Mouse (Mus musculus): ENCODE measurements around the gene Duoxa1. TPM values are rescaled to one million over a fixed set of nuclear protein-coding genes. Genes with fewer than 3 reads are reported as not detected.

The Duoxa1 gene
- polyA plus RNA-seq, 2 experiments = not detected

- no peak overlapping the region for H3K4me2 ChIP-seq (ENCODE audit: low read depth)
- H3K9me3 ChIP-seq (ENCODE audit: control insufficient read depth, low read length) = no peaks in the 10 kb centered on the region
- DNase-seq (ENCODE audit: low read depth in 3 of 3, low spot score in 3 of 3) = no peak
- no peak overlapping the region for H3K4me3 ChIP-seq (ENCODE audit: insufficient read depth in 1 of 2, low read depth in 2 of 2, low read length in 2 of 2)
- H3K9ac ChIP-seq (replicated peaks) = no peak overlapping the region
- 62% methylated on average over 3 of the region's 3 CpGs for WGBS (ENCODE audit: insufficient replicate concordance)
- no peak overlapping the region for H3K27ac ChIP-seq
- H3K4me1 ChIP-seq (replicated peaks; ENCODE audit: control insufficient read depth in 2 of 2, insufficient read depth in 2 of 2, low read length in 1 of 2) = no peaks in the 10 kb centered on the region
- no peaks in the 10 kb centered on the region for H3K27me3 ChIP-seq (ENCODE audit: control insufficient read depth, insufficient read depth, low read length)
- H3K36me3 ChIP-seq (replicated peaks; ENCODE audit: control insufficient read depth, insufficient read depth, low read depth) = no peaks in the 10 kb centered on the region; the same call in 1 of the 2 replicates
- TF ChIP-seq EP300 (IDR thresholded peaks at IDR 0.05; ENCODE audit: low read depth) = no peak
- no peak for TF ChIP-seq CTCF (IDR thresholded peaks at IDR 0.05; ENCODE audit: low read depth)
- no peak for ATAC-seq (ENCODE audit: insufficient read depth)
These were observed 42.7 kb upstream of the Duoxa1 start for GRCm38 (mm10) chr2:122356187-122356586.

GRCm38 (mm10) chr2:122355389-122355788 lies 41.9 kb upstream of the Duoxa1 start:
- DNase-seq (ENCODE audit: low read depth in 3 of 3, low spot score in 3 of 3) (no peak), ATAC-seq (ENCODE audit: insufficient read depth) (no peak)
- TF ChIP-seq EP300 (IDR thresholded peaks at IDR 0.05; ENCODE audit: low read depth) = no peak
- no peak for TF ChIP-seq CTCF (IDR thresholded peaks at IDR 0.05; ENCODE audit: low read depth)
- H3K4me1 ChIP-seq (replicated peaks; ENCODE audit: control insufficient read depth in 2 of 2, insufficient read depth in 2 of 2, low read length in 1 of 2) = no peaks in the 10 kb centered on the region; a peak in 1 of 4 replicates
- no peak overlapping the region for H3K9ac ChIP-seq (replicated peaks)
- H3K27ac ChIP-seq = no peak overlapping the region
- H3K27me3 ChIP-seq (ENCODE audit: control insufficient read depth, insufficient read depth, low read length) = no peaks in the 10 kb centered on the region
- no peak overlapping the region for H3K4me2 ChIP-seq (ENCODE audit: low read depth)
- H3K36me3 ChIP-seq (replicated peaks; ENCODE audit: control insufficient read depth, insufficient read depth, low read depth) = no peaks in the 10 kb centered on the region; the same call in 1 of the 2 replicates
- 83% methylated on average over 5 of the region's 5 CpGs for WGBS (ENCODE audit: insufficient replicate concordance)
- H3K9me3 ChIP-seq (ENCODE audit: control insufficient read depth, low read length) = no peaks in the 10 kb centered on the region
- no peak overlapping the region for H3K4me3 ChIP-seq (ENCODE audit: insufficient read depth in 1 of 2, low read depth in 2 of 2, low read length in 2 of 2)

GRCm38 (mm10) chr2:122354191-122354929 lies 40.8 kb upstream of the Duoxa1 start:
- Histone ChIP-seq H3K27ac (no peak overlapping the region), H3K9ac (replicated peaks) (no peak overlapping the region), H3K27me3 (ENCODE audit: control insufficient read depth, insufficient read depth, low read length) (no peaks in the 10 kb centered on the region), H3K9me3 (ENCODE audit: control insufficient read depth, low read length) (no peaks in the 10 kb centered on the region), H3K4me2 (ENCODE audit: low read depth) (no peak overlapping the region), H3K36me3 (replicated peaks; ENCODE audit: control insufficient read depth, insufficient read depth, low read depth) (no peaks in the 10 kb centered on the region; the same call in 1 of the 2 replicates), H3K4me3 (ENCODE audit: insufficient read depth in 1 of 2, low read depth in 2 of 2, low read length in 2 of 2) (no peak overlapping the region), H3K4me1 (replicated peaks; ENCODE audit: control insufficient read depth in 2 of 2, insufficient read depth in 2 of 2, low read length in 1 of 2) (peaks cover 0 to 7% of the 10 kb centered on the region in 2 experiments; a peak in 3 of 4 replicates)
- ATAC-seq (ENCODE audit: insufficient read depth) (no peak), DNase-seq (ENCODE audit: low read depth in 3 of 3, low spot score in 3 of 3) (no peak)
- WGBS (ENCODE audit: insufficient replicate concordance) = 67% methylated on average over 12 of the region's 12 CpGs
- TF ChIP-seq CTCF (IDR thresholded peaks at IDR 0.05; ENCODE audit: low read depth) = no peak
- no peak for TF ChIP-seq EP300 (IDR thresholded peaks at IDR 0.05; ENCODE audit: low read depth)

GRCm38 (mm10) chr2:122353765-122354164 lies 40.2 kb upstream of the Duoxa1 start:
- DNase-seq (ENCODE audit: low read depth in 3 of 3, low spot score in 3 of 3) (no peak), ATAC-seq (ENCODE audit: insufficient read depth) (no peak)
- no peaks in the 10 kb centered on the region for H3K9me3 ChIP-seq (ENCODE audit: control insufficient read depth, low read length)
- H3K27me3 ChIP-seq (ENCODE audit: control insufficient read depth, insufficient read depth, low read length) = no peaks in the 10 kb centered on the region
- H3K4me2 ChIP-seq (ENCODE audit: low read depth) = no peak overlapping the region
- 73% methylated on average over 8 of the region's 8 CpGs for WGBS (ENCODE audit: insufficient replicate concordance)
- peaks cover 0 to 11% of the 10 kb centered on the region in 2 experiments; a peak in 3 of 4 replicates for H3K4me1 ChIP-seq (replicated peaks; ENCODE audit: control insufficient read depth in 2 of 2, insufficient read depth in 2 of 2, low read length in 1 of 2)
- no peak for TF ChIP-seq CTCF (IDR thresholded peaks at IDR 0.05; ENCODE audit: low read depth)
- no peak for TF ChIP-seq EP300 (IDR thresholded peaks at IDR 0.05; ENCODE audit: low read depth)
- H3K36me3 ChIP-seq (replicated peaks; ENCODE audit: control insufficient read depth, insufficient read depth, low read depth) = no peaks in the 10 kb centered on the region; the same call in 1 of the 2 replicates
- H3K4me3 ChIP-seq (ENCODE audit: insufficient read depth in 1 of 2, low read depth in 2 of 2, low read length in 2 of 2) = no peak overlapping the region
- H3K27ac ChIP-seq = no peak overlapping the region
- no peak overlapping the region for H3K9ac ChIP-seq (replicated peaks)

GRCm38 (mm10) chr2:122352992-122353391 lies 39.5 kb upstream of the Duoxa1 start:
- no peaks in the 10 kb centered on the region for H3K27me3 ChIP-seq (ENCODE audit: control insufficient read depth, insufficient read depth, low read length)
- H3K4me3 ChIP-seq (ENCODE audit: insufficient read depth in 1 of 2, low read depth in 2 of 2, low read length in 2 of 2) = no peak overlapping the region
- no peak for ATAC-seq (ENCODE audit: insufficient read depth)
- no peak overlapping the region for H3K4me2 ChIP-seq (ENCODE audit: low read depth)
- no peaks in the 10 kb centered on the region for H3K9me3 ChIP-seq (ENCODE audit: control insufficient read depth, low read length)
- no peaks in the 10 kb centered on the region; the same call in 1 of the 2 replicates for H3K36me3 ChIP-seq (replicated peaks; ENCODE audit: control insufficient read depth, insufficient read depth, low read depth)
- 76% methylated on average over 6 of the region's 6 CpGs for WGBS (ENCODE audit: insufficient replicate concordance)
- peaks cover 0 to 15% of the 10 kb centered on the region in 2 experiments; a peak in 3 of 4 replicates for H3K4me1 ChIP-seq (replicated peaks; ENCODE audit: control insufficient read depth in 2 of 2, insufficient read depth in 2 of 2, low read length in 1 of 2)
- DNase-seq (ENCODE audit: low read depth in 3 of 3, low spot score in 3 of 3) = no peak
- no peak overlapping the region for H3K27ac ChIP-seq
- H3K9ac ChIP-seq (replicated peaks) = no peak overlapping the region
- no peak for TF ChIP-seq EP300 (IDR thresholded peaks at IDR 0.05; ENCODE audit: low read depth)
- TF ChIP-seq CTCF (IDR thresholded peaks at IDR 0.05; ENCODE audit: low read depth) = no peak
